Comparison of ENCODE assay signal across 17 mouse cellular contexts in genomic region chr5:3477711-3478110, GRCm38 (mm10).
"Had no signal": no experiment of that assay in that cellular context is flagged by ENCODE, and none has a peak within 500 bp of the region (broad histone marks: within the 10 kb centered on the region; RNA-seq: fewer than 3 reads in every experiment).

No protein-coding gene starts in this region.

- H3K36me3 ChIP-seq: midbrain, embryonic 10.5 days; midbrain, embryonic 12.5 days; neural tube, embryonic 13.5 days; neural tube, embryonic 15.5 days; stomach, embryonic 15.5 days had no signal

- H3K9me3 ChIP-seq: midbrain, embryonic 10.5 days; midbrain, embryonic 12.5 days; neural tube, embryonic 13.5 days; neural tube, embryonic 15.5 days; stomach, embryonic 15.5 days had no signal

- H3K27ac ChIP-seq: midbrain, embryonic 10.5 days; midbrain, embryonic 12.5 days; neural tube, embryonic 13.5 days; neural tube, embryonic 15.5 days; stomach, embryonic 15.5 days; stomach, postnatal 0 days had no signal

- H3K27me3 ChIP-seq: midbrain, embryonic 12.5 days; neural tube, embryonic 13.5 days; neural tube, embryonic 15.5 days; stomach, embryonic 15.5 days had no signal

- DNase-seq: lung, adult 18-20 months; lung, embryonic 14.5 days; lung, postnatal 10 days; lung, postnatal 4 days; midbrain, embryonic 14.5 days; right cerebral cortex, postnatal 14 days; thymus, adult 2 months; thymus, postnatal 25 days; thymus, postnatal 4 days had no signal

- H3K4me1 ChIP-seq: midbrain, embryonic 10.5 days; midbrain, embryonic 12.5 days; neural tube, embryonic 13.5 days; neural tube, embryonic 15.5 days; stomach, embryonic 15.5 days had no signal

- H3K4me3 ChIP-seq: midbrain, embryonic 10.5 days; midbrain, embryonic 12.5 days; myocyte; neural tube, embryonic 13.5 days; neural tube, embryonic 15.5 days; stomach, embryonic 15.5 days had no signal

- ATAC-seq: midbrain, embryonic 16.5 days had no signal
